Mouse (Mus musculus): ENCODE results near the gene Gsx1.

The Gsx1 gene

GRCm38 (mm10) chr5:147188571-147188975, at the start of gene Gsx1:
TSS of gene Gsx1 (plus strand) at chr5:147188696.
- peak in 1 of 2 experiments; percentile 20 for DNase-seq (ENCODE audit: low spot score in 2 of 2)

DNA sequence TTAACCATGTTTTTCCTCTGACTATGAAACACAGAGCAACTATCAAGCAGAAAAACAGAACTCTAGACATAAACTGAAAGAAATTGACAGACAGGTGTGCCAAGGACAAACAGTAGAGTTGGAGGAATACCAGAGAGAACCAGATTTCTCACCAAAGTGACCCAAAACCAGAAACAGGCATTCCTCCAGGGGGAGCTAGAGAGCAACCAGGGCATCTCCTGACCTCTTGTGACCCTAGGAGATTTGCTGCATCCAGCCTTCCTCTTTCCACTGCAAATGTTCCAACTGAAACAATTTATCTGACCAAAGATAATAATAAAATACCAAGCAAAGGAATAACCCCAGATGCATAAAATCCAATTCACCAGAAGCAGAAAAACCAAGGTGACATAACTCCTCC, 41.2 kb upstream of the Gsx1 start:
- DNase-seq (ENCODE audit: low spot score in 2 of 2) = no peak

DNA sequence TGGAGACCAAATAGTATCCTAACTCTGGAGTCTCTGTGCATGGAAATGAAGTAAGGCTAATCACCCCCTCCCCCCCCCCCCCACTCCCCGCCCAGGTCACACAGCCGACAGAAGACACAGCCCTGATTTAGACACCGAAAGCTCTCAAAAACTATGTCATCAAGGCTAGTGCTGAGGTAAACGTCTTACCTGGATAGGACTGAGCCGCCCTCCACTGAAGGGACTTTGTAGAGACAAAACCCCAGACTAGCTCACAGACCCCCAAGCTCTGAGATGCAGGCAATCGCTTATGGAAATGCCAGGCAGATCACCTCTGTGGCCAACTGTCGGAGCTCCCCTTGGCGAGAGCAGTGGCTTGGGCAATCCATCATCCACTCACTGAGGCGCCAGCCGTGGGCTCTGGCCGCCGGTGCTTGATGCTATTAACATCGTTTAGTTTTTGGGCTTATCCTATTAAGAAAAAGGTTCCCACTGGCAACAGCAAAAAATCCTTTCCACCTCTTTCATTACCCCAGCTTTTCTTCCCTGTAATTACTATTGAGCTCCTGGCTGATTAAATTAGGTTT, 33.6 kb upstream of the Gsx1 start:
- no peak for DNase-seq (ENCODE audit: low spot score in 2 of 2)

- no peak for DNase-seq (ENCODE audit: low spot score in 2 of 2)
These were observed 32.9 kb upstream of the Gsx1 start for GRCm38 (mm10) chr5:147155449-147156133.

GRCm38 (mm10) chr5:147156376-147156775, 32.1 kb upstream of the Gsx1 start:
- DNase-seq (ENCODE audit: low spot score in 2 of 2) = no peak

GRCm38 (mm10) chr5:147157441-147157840, 31.1 kb upstream of the Gsx1 start:
- DNase-seq (ENCODE audit: low spot score in 2 of 2) = no peak

GRCm38 (mm10) chr5:147159320-147159719, 29.2 kb upstream of the Gsx1 start:
- no peak for DNase-seq (ENCODE audit: low spot score in 2 of 2)

DNA sequence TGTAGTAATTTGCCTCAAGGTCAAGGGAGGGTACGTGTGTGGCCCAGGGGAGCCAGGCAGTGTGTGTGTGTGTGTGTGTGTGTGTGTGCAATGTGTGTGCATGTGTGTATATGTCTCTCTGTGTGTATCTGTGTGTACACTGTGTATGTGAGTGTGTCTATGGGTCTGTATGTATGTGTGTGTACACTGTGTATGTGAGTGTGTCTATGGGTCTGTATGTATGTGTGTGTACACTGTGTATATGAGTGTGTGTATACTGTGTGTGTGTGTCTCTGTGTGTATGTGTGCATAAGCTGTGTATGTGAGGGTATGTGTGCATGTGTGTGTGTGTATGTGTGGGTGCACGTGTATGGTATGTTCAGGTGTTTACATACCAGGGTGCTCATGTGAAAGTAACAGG, 28.7 kb upstream of the Gsx1 start:
- DNase-seq (ENCODE audit: low spot score in 2 of 2) = no peak

GRCm38 (mm10) chr5:147165060-147165459, 23.4 kb upstream of the Gsx1 start:
- no peak for DNase-seq (ENCODE audit: low spot score in 2 of 2)

GRCm38 (mm10) chr5:147170088-147170487, 18.4 kb upstream of the Gsx1 start:
- DNase-seq (ENCODE audit: low spot score in 2 of 2) = no peak

- DNase-seq (ENCODE audit: low spot score in 2 of 2) = no peak
These were observed 14.4 kb upstream of the Gsx1 start for GRCm38 (mm10) chr5:147174046-147174445.

GRCm38 (mm10) chr5:147185174-147185915, 3.2 kb upstream of the Gsx1 start:
- DNase-seq (ENCODE audit: low spot score in 2 of 2) = no peak

DNA sequence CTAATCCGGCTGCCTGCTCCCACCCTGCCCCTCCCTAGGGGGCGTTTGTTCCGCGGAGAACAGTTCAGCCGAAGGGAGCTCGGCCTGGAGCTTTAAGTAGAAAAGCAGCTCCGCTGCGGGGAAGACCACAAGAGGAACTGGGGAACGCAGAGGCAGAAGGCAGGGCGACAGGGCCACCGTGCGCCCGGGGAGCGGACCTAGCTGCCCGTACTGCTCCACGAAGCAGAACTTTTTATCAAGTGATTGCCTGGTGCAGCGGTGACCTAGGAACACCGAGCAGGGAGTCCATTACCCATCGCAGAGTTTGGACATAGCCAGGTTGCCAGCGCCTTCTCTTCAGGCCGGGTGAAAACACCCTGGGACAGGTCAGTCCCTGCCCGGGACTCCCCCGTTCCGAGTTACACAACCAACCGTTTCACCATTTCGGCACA, 2.5 kb upstream of the Gsx1 start:
- DNase-seq (ENCODE audit: low spot score in 2 of 2) = no peak

DNA sequence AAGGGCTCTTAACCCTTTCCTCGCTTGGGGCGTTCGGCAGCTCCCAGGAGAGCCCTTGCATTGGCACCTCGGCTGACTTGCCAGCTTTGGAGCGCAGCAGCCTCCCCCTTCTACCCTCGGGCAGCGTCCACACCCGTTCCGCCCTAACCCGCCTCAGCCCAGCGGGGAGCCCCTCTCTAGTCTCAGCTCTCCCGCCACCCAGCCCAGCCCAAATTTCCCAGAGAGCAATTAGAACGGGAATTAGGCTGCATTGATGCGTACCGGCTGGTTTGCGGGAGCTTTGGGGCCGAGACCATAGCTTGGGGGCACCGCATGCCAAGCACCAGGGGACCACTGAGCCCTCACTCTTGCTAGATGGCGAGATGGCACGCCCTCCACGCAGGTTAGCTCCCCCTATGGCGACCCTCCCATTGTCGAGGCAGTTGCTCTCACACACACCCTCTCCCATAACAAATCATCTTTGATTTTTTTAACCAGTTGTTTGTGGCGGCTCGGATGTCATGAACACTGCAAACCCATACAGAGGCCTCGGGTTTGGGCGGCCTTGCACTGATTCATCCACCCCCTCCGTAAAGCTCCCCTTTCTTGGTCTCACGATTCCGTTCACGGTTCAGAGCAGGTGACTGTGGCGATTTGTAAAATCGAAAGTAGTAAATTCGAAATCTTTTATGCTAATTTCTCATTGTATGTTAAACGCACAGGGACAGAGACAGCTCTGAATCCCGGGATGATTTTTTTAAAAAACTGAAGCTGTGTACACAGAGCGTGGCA, 1.5 kb upstream of the Gsx1 start:
- no peak for DNase-seq (ENCODE audit: low spot score in 2 of 2)

- DNase-seq (ENCODE audit: low spot score in 2 of 2) = no peak
These were observed 835 bp upstream of the Gsx1 start for GRCm38 (mm10) chr5:147187552-147188170.

DNA sequence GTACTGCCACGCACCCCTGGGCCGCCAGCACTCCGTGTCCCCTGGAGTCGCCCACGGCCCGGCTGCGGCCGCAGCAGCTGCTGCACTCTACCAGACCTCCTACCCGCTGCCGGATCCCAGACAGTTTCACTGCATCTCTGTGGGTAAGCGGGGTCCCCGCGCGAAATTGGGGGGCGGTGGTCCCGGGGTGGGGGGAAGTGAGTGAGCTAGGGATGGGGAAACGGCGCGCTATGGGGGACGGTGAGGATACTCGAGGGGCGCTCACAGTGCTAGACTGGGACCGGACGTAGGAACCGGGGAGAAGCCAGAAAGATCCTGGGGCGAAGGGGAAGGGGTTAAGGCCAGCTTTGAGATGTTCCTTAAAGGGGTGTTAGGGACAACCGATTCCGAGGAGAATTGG, 660 bp downstream of the Gsx1 start:
- DNase-seq (ENCODE audit: low spot score in 2 of 2) = no peak

GRCm38 (mm10) chr5:147189836-147190602, 1.5 kb downstream of the Gsx1 start:
- DNase-seq (ENCODE audit: low spot score in 2 of 2) = no peak

DNA sequence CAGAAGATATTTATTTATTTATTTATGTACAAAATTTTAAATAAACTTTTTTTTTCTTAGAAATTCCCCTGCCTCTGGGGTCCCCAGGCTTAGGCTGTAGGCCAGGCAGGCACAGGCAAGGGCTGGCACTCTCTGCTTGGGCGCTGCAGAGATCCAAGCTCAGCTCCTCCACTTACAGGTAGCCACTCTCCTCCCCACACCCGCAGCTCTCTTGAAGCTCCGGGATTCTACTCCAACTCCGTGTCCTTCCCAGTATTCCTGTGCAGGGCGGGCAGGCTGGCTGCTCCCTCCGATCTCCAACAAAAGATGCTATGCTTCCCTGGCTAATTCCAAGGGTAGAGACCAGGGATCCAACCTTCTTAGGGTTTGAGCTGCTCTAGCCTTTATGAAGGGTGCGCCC, 2.4 kb downstream of the Gsx1 start:
- no peak for DNase-seq (ENCODE audit: low spot score in 2 of 2)

DNA sequence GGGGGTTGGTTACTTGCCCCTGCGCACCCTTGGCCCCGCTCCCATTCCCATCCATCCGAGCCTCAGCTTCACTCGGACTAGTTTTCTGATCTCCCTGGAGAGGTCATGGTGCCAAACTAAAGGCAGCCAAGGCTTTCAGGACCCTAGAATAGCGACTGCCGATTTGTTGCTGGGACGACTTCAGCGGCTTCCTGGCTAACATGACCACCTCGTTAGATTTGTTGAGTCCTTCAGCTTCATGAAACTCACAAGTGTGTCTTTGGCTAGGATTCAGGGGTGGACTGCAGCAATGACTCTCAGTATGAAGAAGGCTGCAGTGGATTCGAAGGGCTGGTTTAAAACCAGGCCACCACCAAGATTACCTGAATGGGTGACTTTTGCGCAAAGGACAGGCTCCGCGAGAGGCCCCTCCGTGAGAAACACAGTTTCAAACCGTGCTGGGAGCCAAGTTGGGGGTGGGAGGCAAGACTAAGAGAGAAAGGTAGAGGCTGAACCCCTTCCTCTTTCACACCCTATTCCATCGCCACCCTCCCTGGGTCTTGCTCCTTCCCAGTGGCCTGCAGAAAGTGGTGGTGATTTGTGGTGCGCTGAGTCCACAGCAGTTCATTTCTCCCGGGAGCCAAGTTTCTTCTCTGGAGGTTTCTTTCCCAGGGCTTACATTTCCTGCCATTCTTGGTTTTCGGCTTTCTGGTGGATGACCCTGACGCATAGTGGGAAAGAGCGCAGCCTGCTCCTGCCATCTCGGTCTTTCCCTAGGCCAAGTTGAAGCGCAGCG, 3.5 kb downstream of the Gsx1 start:
- no peak for DNase-seq (ENCODE audit: low spot score in 2 of 2)

DNA sequence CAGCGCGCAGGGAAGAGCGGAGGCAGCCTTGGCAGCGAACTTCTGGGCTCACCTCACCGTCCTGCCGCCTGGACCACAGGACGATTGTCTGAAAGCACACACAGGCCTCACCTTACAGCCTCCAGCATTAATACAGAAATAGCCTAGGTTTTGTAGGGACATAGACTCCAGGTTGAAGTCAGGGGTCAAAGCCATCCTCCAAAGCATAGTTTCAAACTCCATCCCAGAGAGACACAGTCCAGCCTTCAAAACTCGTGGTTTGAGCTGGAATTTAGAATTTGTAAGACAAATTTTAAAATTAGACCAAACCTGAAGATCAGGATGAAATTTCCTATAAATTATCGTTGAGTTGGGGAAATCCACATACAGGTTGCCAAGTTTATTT, 4.1 kb downstream of the Gsx1 start:
- DNase-seq (ENCODE audit: low spot score in 2 of 2) = no peak
